Mouse (Mus musculus) heart, embryonic 11.5 days (tissue): ENCODE data around the gene Klhl9. TPM values are rescaled to one million over a fixed set of nuclear protein-coding genes. Genes with fewer than 3 reads are reported as not detected.
"Not testable (repeated sequence)": the region's sequence is repeated elsewhere in the genome, so short reads cannot be mapped to it uniquely, and the experiment has no call there.

ENCODE experiments used
- ATAC-seq: fragments of 200-750 bp; cut with Nextera tagmentation; replicated peaks from 2 replicates; pipeline ENCODE4 v1.8.0; 2017; ENCODE audit warnings: moderate library complexity; ENCODE audit not compliant: insufficient number of reproducible peaks, low FRiP score, low TSS enrichment
- H3K27ac ChIP-seq: fragments of 300-500 bp; sonication (generic); 2 replicates; pipeline ENCODE4 v1.5.1; 2014; ENCODE audit warnings: mild to moderate bottlenecking, low read depth, low read length
- H3K27me3 ChIP-seq: fragments of 300-500 bp; sonication (generic); 2 replicates; pipeline ENCODE4 v1.6.1; 2014; ENCODE audit warnings: mild to moderate bottlenecking, low read length, mixed read lengths; ENCODE audit not compliant: control insufficient read depth, insufficient read depth
- H3K36me3 ChIP-seq: fragments of 300-500 bp; sonication (generic); 2 replicates; pipeline ENCODE4 v1.6.1; 2014; ENCODE audit warnings: mild to moderate bottlenecking, low read length, moderate library complexity, mixed read lengths; ENCODE audit not compliant: control insufficient read depth, insufficient read depth
- H3K4me1 ChIP-seq: fragments of 300-500 bp; sonication (generic); 2 replicates; pipeline ENCODE4 v1.6.1; 2014; ENCODE audit warnings: low read length; ENCODE audit not compliant: control insufficient read depth, insufficient read depth
- H3K4me2 ChIP-seq: fragments of 300-500 bp; sonication (generic); 2 replicates; pipeline ENCODE4 v1.6.1; 2014; ENCODE audit warnings: mild to moderate bottlenecking, moderate library complexity
- H3K4me3 ChIP-seq: fragments of 300-500 bp; sonication (generic); 2 replicates; pipeline ENCODE4 v1.5.1; 2014; ENCODE audit warnings: low read depth, low read length
- H3K9ac ChIP-seq: fragments of 300-500 bp; sonication (generic); 2 replicates; pipeline ENCODE4 v1.6.1; 2014; ENCODE audit warnings: mild to moderate bottlenecking, low read depth, low read length, moderate library complexity
- H3K9me3 ChIP-seq: fragments of 300-500 bp; sonication (generic); replicated peaks from 2 replicates; pipeline ENCODE4 v1.6.1; 2016; ENCODE audit warnings: low read length; ENCODE audit not compliant: control insufficient read depth
- WGBS: fragments of 180-500 bp; shearing (Covaris S2); extraction: QIAGEN DNeasy Blood & Tissue Kit; methylation state at CpG from one replicate; pipeline ENCODE4 v1.1.7; 2014; ENCODE audit not compliant: insufficient replicate concordance; 5-methylcytosine and 5-hydroxymethylcytosine counted together
- polyA plus RNA-seq: library from polyadenylated mRNA; unstranded; fragments of >200 nt; fragmentation: Nextera tagmentation; extraction: Ambion mirVana; gene quantifications from 2 replicates; pipeline ENCODE4 v1.2.1, GENCODE M21; 2014

Klhl9 gene
- polyA plus RNA-seq, 1 experiment from 2014 or later, result 99.9 TPM

DNA sequence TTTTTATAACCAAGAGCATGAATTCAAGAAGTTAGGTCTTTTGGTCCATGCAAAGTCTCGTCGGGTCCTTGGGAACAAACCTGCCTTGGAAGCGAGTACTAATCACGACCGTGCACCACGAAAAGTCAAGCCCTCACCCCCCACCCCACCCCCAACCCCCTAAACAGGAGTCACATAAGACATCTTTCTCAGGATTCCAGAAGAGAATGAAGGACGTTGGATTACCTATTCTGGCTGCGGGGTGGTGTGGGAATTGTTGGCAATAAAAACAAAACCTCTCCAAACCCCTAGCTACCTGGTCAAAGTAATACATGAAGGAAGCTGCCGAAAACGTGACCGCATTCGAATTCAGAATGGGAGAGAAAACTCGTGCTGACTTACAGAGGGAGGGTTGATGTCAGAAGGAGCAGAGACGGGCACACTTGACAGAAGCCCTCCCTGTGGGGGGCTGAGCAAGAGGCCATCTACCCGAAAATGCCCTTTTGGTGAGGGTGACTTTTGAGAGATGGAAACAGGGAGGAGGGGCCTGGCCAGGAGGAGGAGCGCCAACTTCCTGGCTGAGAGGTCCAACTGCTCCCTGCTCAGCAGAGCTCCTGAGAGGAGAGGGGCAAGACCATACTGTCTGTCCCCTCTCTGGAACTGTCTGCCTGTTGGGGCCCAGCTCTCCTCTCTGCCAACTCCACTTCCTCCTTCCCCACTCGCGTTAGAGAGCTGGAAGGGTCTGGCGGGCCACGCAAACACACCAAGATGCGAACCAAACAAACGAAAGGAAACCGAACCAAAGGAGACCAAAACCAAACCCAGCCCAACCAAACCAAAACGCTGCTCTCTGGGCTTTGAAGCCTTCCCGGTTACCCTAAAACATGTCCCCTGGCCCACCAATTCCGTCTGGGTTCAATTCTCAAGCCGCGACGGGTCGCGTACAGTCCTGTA lies 34.6 kb upstream of the Klhl9 start:
- H3K4me2 ChIP-seq, result peak overlapping the region; percentile 69
- not testable (repeated sequence) for ATAC-seq, H3K36me3 ChIP-seq, H3K9me3 ChIP-seq, H3K4me1 ChIP-seq, H3K27me3 ChIP-seq
- peak overlapping the region; percentile 51 for H3K4me3 ChIP-seq
- H3K27ac ChIP-seq, result peak overlapping the region; percentile 94
- peak overlapping the region; percentile 82 for H3K9ac ChIP-seq
- WGBS, result 13% methylated on average over 28 of the region's 31 CpGs

GRCm38 (mm10) chr4:88754818-88755340 lies 32.6 kb upstream of the Klhl9 start, which contains the start of gene Gm13271:
Gm13271 (plus strand) TSS chr4:88754868.
- not testable (repeated sequence) for H3K36me3 ChIP-seq, H3K4me3 ChIP-seq, H3K27me3 ChIP-seq, ATAC-seq, H3K9me3 ChIP-seq, H3K4me2 ChIP-seq, H3K4me1 ChIP-seq, H3K9ac ChIP-seq, H3K27ac ChIP-seq
- WGBS, result 54% methylated on average over 14 of the region's 15 CpGs

DNA sequence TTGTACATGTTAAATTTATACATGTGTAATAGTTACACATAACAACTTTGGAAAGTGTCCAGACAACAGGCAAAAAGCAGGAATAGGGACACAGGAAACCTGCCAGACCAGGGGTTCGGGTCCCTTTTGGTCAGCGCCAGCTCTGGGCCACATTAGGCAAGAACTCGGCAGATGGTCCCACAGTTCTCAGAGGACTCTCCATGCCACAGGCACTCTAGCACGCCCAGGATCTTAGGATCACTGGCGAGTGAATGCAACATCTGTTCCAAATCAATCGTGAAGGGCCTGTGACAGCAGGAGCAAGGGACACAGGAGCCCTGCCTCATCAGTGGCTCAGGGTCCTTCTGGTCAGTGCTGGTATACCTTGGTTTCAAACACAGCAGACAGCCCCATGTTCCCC lies 27.7 kb upstream of the Klhl9 start:
- Histone ChIP-seq H3K27me3 (no peaks in the 10 kb centered on the region), H3K27ac (no peak overlapping the region), H3K4me2 (no peak overlapping the region), H3K4me3 (no peak overlapping the region), H3K9ac (no peak overlapping the region), H3K4me1 (no peaks in the 10 kb centered on the region), H3K36me3 (no peaks in the 10 kb centered on the region), H3K9me3 (no peaks in the 10 kb centered on the region)
- ATAC-seq, result no peak
- WGBS, result 54% methylated on average over 6 of the region's 6 CpGs

DNA sequence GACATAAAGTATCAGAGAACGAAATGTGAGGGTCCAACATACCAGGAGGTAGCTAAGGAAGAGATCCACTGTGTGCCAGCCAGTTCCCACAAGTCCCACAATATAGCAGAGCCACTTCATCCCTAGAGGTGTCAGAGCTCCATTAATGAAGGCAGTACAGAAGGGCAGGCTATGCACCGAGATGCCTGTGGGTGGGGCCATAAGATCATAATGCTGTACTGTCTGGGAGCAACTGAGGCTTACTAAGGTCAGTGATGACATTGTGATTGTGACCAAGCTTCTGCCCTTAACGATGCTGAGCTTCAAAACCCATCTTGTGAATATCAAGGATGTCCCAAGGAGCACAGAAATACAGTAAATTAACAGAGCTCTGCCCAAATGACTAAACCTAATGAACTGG lies 21.9 kb upstream of the Klhl9 start:
- Histone ChIP-seq H3K36me3 (no peaks in the 10 kb centered on the region), H3K4me2 (no peak overlapping the region), H3K27ac (no peak overlapping the region), H3K4me3 (no peak overlapping the region), H3K9ac (no peak overlapping the region), H3K9me3 (no peaks in the 10 kb centered on the region), H3K27me3 (no peaks in the 10 kb centered on the region), H3K4me1 (no peaks in the 10 kb centered on the region)
- no peak for ATAC-seq
- WGBS, result 66% methylated on average over 3 of the region's 3 CpGs

- no peak overlapping the region for H3K9ac ChIP-seq
- H3K4me1 ChIP-seq, result no peaks in the 10 kb centered on the region
- H3K4me3 ChIP-seq, result no peak overlapping the region
- H3K4me2 ChIP-seq, result no peak overlapping the region
- ATAC-seq, result no peak
- no peaks in the 10 kb centered on the region for H3K36me3 ChIP-seq
- H3K27me3 ChIP-seq, result no peaks in the 10 kb centered on the region
- H3K9me3 ChIP-seq, result no peaks in the 10 kb centered on the region
- no peak overlapping the region for H3K27ac ChIP-seq
- WGBS, result 77% methylated on average over 7 of the region's 7 CpGs
Measured at GRCm38 (mm10) chr4:88742771-88743371, 20.6 kb upstream of the Klhl9 start.

GRCm38 (mm10) chr4:88741426-88741825 lies 19.2 kb upstream of the Klhl9 start:
- WGBS, result 81% methylated on average over 4 of the region's 4 CpGs
- ATAC-seq, result no peak
- Histone ChIP-seq H3K4me1 (no peaks in the 10 kb centered on the region), H3K9ac (no peak overlapping the region), H3K27ac (no peak overlapping the region), H3K36me3 (no peaks in the 10 kb centered on the region), H3K4me3 (no peak overlapping the region), H3K4me2 (no peak overlapping the region), H3K9me3 (no peaks in the 10 kb centered on the region), H3K27me3 (no peaks in the 10 kb centered on the region)

DNA sequence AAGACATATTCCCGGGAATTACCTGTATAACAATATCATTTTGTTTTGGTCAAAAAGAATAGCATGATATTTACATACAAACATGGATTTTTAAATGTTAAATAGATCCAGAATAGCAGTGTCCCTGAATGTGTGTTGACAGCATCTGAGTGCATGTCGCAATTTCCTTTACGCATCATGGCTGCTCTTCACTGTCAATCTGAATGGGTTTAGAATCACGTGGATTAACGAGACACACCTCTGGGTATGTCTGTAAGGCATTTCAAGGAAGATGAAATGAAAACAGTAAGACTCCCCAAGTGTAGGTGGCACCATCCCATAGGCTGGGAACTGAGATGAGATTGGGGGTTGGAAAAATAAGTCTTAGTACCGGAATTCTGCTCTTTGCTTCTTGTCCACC lies 16.8 kb upstream of the Klhl9 start:
- H3K9ac ChIP-seq, result no peak overlapping the region

GRCm38 (mm10) chr4:88738480-88738879 lies 16.2 kb upstream of the Klhl9 start:
- no peaks in the 10 kb centered on the region for H3K27me3 ChIP-seq
- ATAC-seq, result no peak
- H3K4me3 ChIP-seq, result no peak overlapping the region
- H3K4me2 ChIP-seq, result no peak overlapping the region
- no peaks in the 10 kb centered on the region for H3K36me3 ChIP-seq
- no peaks in the 10 kb centered on the region for H3K9me3 ChIP-seq
- no peak overlapping the region for H3K27ac ChIP-seq
- no peak overlapping the region for H3K9ac ChIP-seq
- WGBS, result 4% methylated on average over 2 of the region's 2 CpGs
- H3K4me1 ChIP-seq, result no peaks in the 10 kb centered on the region

More for the DNA sequence above, 16.8 kb upstream of the Klhl9 start:
- H3K4me2 ChIP-seq, result no peak overlapping the region
- 86% methylated on average over 6 of the region's 6 CpGs for WGBS
- no peak for ATAC-seq
- no peak overlapping the region for H3K27ac ChIP-seq
- H3K4me1 ChIP-seq, result no peaks in the 10 kb centered on the region
- no peaks in the 10 kb centered on the region for H3K9me3 ChIP-seq
- H3K4me3 ChIP-seq, result no peak overlapping the region
- H3K36me3 ChIP-seq, result no peaks in the 10 kb centered on the region
- no peaks in the 10 kb centered on the region for H3K27me3 ChIP-seq
